Mouse (Mus musculus): Measurements from ENCODE around the gene Pank4.
A peak's percentile ranks its signal among the peaks of the same experiment; 100 is the strongest.

Gene Pank4

DNA sequence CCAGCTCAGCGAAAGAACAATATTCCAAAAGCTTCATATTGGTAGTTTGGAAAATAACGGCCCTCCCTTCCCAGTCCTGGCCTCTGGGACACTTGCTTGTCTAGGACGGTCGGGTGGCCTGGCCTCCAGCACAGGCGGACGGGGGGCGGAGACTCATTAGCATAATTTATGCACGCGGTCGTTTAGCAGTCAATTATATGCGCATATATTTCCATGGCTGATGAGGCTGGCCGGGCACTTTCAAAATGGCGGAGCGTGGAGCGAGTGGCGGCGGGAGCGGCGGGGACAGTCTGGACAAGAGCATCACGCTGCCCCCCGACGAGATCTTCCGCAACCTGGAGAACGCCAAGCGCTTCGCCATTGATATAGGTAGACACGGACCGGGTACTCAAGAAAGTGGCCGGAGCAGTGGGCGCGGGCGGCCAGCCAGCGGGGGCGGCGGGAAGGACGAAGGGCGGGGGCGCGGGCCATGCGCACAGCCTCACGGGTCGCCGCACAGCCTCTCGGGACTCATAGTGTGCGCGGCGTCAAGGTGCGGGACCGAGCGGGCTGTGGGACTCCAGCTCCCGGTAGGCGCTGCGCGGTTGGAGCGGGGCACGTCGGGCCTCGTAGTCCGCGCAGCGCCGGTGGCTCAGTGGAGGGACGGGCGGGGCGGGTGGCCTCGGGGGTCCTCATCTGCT lies at the start of gene Pank4:
Gene Pank4 (plus strand): TSS at position 223 of the 680 bp plus-strand sequence.
- Histone ChIP-seq H3K27me3 (ENCODE audit: control insufficient read depth, insufficient read depth, low read length, poor library complexity, severe bottlenecking) (no peaks in the 10 kb centered on the region), H3K36me3 (ENCODE audit: control insufficient read depth, insufficient read depth, low read length, poor library complexity, severe bottlenecking) (no peaks in the 10 kb centered on the region)
- DNase-seq (ENCODE audit: low read depth, low spot score) = peak; percentile 87

- DNase-seq (ENCODE audit: low read depth, low spot score) = no peak
- Histone ChIP-seq H3K27me3 (ENCODE audit: control insufficient read depth, insufficient read depth, low read length, poor library complexity, severe bottlenecking) (no peaks in the 10 kb centered on the region), H3K36me3 (ENCODE audit: control insufficient read depth, insufficient read depth, low read length, poor library complexity, severe bottlenecking) (peaks cover 9% of the 10 kb centered on the region)
These were observed 49.7 kb upstream of the Pank4 start for GRCm38 (mm10) chr4:154914252-154914651.

- Histone ChIP-seq H3K27me3 (ENCODE audit: control insufficient read depth, insufficient read depth, low read length, poor library complexity, severe bottlenecking) (no peaks in the 10 kb centered on the region), H3K36me3 (ENCODE audit: control insufficient read depth, insufficient read depth, low read length, poor library complexity, severe bottlenecking) (peaks cover 9% of the 10 kb centered on the region)
- no peak for DNase-seq (ENCODE audit: low read depth, low spot score)
These were observed 49.2 kb upstream of the Pank4 start for GRCm38 (mm10) chr4:154914707-154915106.

DNA sequence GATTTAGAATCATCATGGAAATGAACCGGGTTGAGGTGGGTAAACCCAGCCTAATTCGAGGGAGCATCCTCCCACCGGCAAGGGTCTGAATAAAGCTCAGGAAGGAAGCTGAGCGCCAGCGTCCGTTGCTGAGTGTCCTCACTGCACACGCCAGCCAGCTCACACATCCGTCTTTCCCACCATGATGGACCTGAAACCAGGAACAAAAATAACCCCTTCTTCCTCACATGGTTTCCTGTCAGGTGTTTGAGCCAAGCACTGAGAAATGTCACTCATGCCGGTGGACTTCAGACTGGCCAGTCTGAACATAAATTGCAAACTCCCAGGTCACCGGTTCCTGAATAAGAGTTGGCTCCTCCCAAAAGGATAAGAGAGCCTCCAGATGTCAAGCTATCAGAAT lies 48.6 kb upstream of the Pank4 start:
- Histone ChIP-seq H3K27me3 (ENCODE audit: control insufficient read depth, insufficient read depth, low read length, poor library complexity, severe bottlenecking) (no peaks in the 10 kb centered on the region), H3K36me3 (ENCODE audit: control insufficient read depth, insufficient read depth, low read length, poor library complexity, severe bottlenecking) (peaks cover 9% of the 10 kb centered on the region)
- no peak for DNase-seq (ENCODE audit: low read depth, low spot score)

- DNase-seq (ENCODE audit: low read depth, low spot score) = no peak
- Histone ChIP-seq H3K36me3 (ENCODE audit: control insufficient read depth, insufficient read depth, low read length, poor library complexity, severe bottlenecking) (peaks cover 10% of the 10 kb centered on the region), H3K27me3 (ENCODE audit: control insufficient read depth, insufficient read depth, low read length, poor library complexity, severe bottlenecking) (no peaks in the 10 kb centered on the region)
These were observed 47.3 kb upstream of the Pank4 start for GRCm38 (mm10) chr4:154916662-154917061.

- peaks cover 10% of the 10 kb centered on the region for H3K36me3 ChIP-seq (ENCODE audit: control insufficient read depth, insufficient read depth, low read length, poor library complexity, severe bottlenecking)
- no peaks in the 10 kb centered on the region for H3K27me3 ChIP-seq (ENCODE audit: control insufficient read depth, insufficient read depth, low read length, poor library complexity, severe bottlenecking)
- DNase-seq (ENCODE audit: low read depth, low spot score) = no peak
These were observed 41.6 kb upstream of the Pank4 start for GRCm38 (mm10) chr4:154922291-154922690.

- no peak for DNase-seq (ENCODE audit: low read depth, low spot score)
- H3K27me3 ChIP-seq (ENCODE audit: control insufficient read depth, insufficient read depth, low read length, poor library complexity, severe bottlenecking) = no peaks in the 10 kb centered on the region
- H3K36me3 ChIP-seq (ENCODE audit: control insufficient read depth, insufficient read depth, low read length, poor library complexity, severe bottlenecking) = peaks cover 5% of the 10 kb centered on the region
These were observed 41.0 kb upstream of the Pank4 start for GRCm38 (mm10) chr4:154922931-154923330.

GRCm38 (mm10) chr4:154925413-154925812 lies 38.5 kb upstream of the Pank4 start:
- Histone ChIP-seq H3K27me3 (ENCODE audit: control insufficient read depth, insufficient read depth, low read length, poor library complexity, severe bottlenecking) (no peaks in the 10 kb centered on the region), H3K36me3 (ENCODE audit: control insufficient read depth, insufficient read depth, low read length, poor library complexity, severe bottlenecking) (peaks cover 2% of the 10 kb centered on the region)
- DNase-seq (ENCODE audit: low read depth, low spot score) = peak; percentile 72

DNA sequence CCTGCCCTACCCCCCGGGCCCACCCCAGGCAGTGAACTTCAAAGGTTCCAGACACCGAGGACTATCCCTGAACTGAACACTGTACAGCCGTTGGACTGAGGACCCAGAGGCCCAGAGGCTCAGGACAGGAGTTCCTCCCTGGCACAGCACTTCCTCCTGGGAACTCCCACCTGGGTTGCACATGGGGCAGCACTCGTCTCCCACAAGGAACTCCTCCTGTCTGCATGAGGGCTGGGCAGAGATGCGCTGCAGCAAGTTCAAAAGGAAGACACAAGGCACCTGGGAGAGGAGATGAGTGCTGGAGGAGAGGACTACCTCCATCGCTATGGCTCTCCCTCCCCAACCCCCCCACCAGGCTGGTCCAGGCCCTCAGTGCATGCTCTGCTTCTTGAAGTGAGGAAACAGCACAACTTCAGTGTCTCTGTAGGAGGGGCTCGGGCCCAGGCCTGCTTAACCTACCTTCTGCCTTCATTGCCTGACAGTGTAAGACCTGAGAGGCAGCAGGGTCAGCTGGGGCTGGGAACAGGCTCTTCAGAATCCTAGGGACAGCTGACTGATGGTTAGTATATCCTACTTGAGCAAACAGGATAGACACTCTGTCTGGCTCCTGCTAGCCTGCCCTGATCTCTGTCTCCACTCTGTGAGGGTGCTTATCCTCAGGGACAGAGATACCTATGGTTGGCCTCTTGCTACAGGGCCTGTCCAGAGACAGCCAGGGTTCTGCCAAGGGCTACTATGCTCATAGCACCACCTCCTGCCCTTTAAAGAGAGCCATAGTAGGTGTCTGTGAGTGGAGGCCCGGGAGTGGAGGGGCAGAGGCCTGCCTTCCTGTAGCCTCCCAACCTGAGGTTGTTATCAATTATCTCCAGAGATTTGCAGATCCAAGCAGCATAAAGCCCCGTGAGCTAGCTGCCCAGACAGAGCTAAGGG lies 36.7 kb upstream of the Pank4 start:
- Histone ChIP-seq H3K27me3 (ENCODE audit: control insufficient read depth, insufficient read depth, low read length, poor library complexity, severe bottlenecking) (no peaks in the 10 kb centered on the region), H3K36me3 (ENCODE audit: control insufficient read depth, insufficient read depth, low read length, poor library complexity, severe bottlenecking) (no peaks in the 10 kb centered on the region; the same call in none of the 2 replicates)
- no peak for DNase-seq (ENCODE audit: low read depth, low spot score)

DNA sequence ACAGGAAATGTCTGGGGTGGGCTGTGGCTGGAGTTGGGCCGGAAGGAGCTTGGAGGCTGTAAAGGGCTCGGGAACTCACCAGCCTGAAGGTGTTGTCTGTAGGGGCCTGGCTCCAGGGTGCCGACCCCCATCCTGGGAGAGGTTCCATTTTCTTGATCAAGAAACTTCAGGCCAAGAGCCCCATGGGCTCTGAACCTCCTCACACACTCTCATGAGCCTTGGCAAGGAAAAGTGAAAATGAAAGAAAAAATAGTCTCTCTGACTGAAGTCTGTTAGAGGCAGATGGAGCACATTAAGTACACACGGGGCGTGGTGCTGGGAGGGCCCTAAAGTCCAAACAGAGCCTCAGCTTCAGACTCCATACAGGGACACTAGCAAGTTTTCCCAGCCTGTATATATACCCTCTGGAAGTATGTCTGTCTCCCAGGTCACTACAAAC lies 36.0 kb upstream of the Pank4 start:
- DNase-seq (ENCODE audit: low read depth, low spot score) = peak; percentile 56
- Histone ChIP-seq H3K27me3 (ENCODE audit: control insufficient read depth, insufficient read depth, low read length, poor library complexity, severe bottlenecking) (no peaks in the 10 kb centered on the region), H3K36me3 (ENCODE audit: control insufficient read depth, insufficient read depth, low read length, poor library complexity, severe bottlenecking) (no peaks in the 10 kb centered on the region; the same call in none of the 2 replicates)

- no peaks in the 10 kb centered on the region; the same call in none of the 2 replicates for H3K36me3 ChIP-seq (ENCODE audit: control insufficient read depth, insufficient read depth, low read length, poor library complexity, severe bottlenecking)
- DNase-seq (ENCODE audit: low read depth, low spot score) = no peak
- H3K27me3 ChIP-seq (ENCODE audit: control insufficient read depth, insufficient read depth, low read length, poor library complexity, severe bottlenecking) = no peaks in the 10 kb centered on the region
These were observed 35.4 kb upstream of the Pank4 start, which contains the start of gene Tnfrsf14 for GRCm38 (mm10) chr4:154928395-154929087. Gene Tnfrsf14, minus strand, starts transcription at chr4:154928563.

- H3K27me3 ChIP-seq (ENCODE audit: control insufficient read depth, insufficient read depth, low read length, poor library complexity, severe bottlenecking) = no peaks in the 10 kb centered on the region
- no peaks in the 10 kb centered on the region; the same call in none of the 2 replicates for H3K36me3 ChIP-seq (ENCODE audit: control insufficient read depth, insufficient read depth, low read length, poor library complexity, severe bottlenecking)
- DNase-seq (ENCODE audit: low read depth, low spot score) = peak; percentile 65
These were observed 34.7 kb upstream of the Pank4 start for GRCm38 (mm10) chr4:154929088-154929660.

DNA sequence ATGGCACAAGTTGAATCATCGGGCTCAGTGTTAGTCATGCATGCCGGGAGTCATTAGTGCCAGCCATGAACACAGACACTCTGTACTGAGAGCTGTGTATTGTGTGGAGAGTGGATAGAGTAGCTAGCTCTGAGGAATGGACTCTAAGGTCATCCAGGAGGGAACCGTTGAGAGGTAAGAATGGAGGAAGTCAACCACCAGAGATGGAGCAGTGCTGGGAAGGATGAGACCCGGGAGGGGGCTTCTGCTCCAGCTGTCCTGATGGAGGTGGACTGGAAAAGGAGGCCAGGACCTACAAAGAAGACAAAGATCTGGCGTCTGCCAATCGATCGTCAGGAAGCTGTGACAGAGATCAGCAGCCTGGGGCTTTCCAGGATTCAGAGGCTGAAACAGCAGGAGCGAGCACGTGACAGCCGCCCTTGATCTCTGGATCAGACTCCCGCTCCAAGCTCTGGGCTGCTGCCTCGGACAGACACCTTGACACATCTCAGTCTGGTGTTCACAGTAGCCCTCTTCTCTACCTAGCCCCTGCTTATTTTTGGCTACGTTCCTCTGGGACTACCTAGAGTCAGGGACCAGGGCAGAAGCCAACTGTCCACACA lies 30.5 kb upstream of the Pank4 start:
- DNase-seq (ENCODE audit: low read depth, low spot score) = no peak
- Histone ChIP-seq H3K36me3 (ENCODE audit: control insufficient read depth, insufficient read depth, low read length, poor library complexity, severe bottlenecking) (no peaks in the 10 kb centered on the region), H3K27me3 (ENCODE audit: control insufficient read depth, insufficient read depth, low read length, poor library complexity, severe bottlenecking) (no peaks in the 10 kb centered on the region)

DNA sequence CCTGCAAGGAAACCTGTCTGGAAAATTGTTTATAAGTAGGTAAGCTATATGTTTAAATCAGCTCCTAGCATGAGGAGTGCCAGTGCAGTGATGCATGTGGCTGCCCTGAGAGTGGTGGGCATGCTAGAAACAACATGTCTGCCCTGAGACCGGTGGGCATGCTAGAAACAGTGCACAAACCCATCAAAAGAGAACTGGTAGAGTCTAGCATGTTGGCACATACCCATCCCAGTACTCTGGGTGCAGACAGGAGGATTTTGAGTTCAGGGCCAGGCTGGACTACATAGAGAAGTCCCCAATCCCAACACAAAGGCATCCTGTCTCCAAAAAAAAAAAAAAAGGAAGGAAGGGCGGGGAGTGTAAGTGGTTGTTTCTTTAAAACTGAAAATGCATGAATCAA lies 29.1 kb upstream of the Pank4 start:
- Histone ChIP-seq H3K36me3 (ENCODE audit: control insufficient read depth, insufficient read depth, low read length, poor library complexity, severe bottlenecking) (no peaks in the 10 kb centered on the region), H3K27me3 (ENCODE audit: control insufficient read depth, insufficient read depth, low read length, poor library complexity, severe bottlenecking) (no peaks in the 10 kb centered on the region)
- no peak for DNase-seq (ENCODE audit: low read depth, low spot score)
